8 mouse cellular contexts compared by ENCODE assay signal in genomic region chr10:60003213-60003752, GRCm38 (mm10). TPM values are rescaled to one million over a fixed set of nuclear protein-coding genes. Genes with fewer than 3 reads are reported as not detected.
DNase-seq lines count a peak whose midpoint lies in the region; ATAC-seq and TF ChIP-seq lines count a peak whose summit lies in the region.

No protein-coding gene starts in this region.

- peaks cover 24% of the 10 kb centered on the region for H3K4me1 ChIP-seq in forebrain, embryonic 15.5 days
- H3K4me1 ChIP-seq in liver, postnatal 0 days (ENCODE audit: insufficient read depth): peaks cover 8% of the 10 kb centered on the region

- H3K9ac ChIP-seq in forebrain, embryonic 15.5 days (replicated peaks): peak overlapping the region; percentile 82
- H3K9ac ChIP-seq in liver, postnatal 0 days (replicated peaks): peak overlapping the region; percentile 85

- H3K27ac ChIP-seq in forebrain, embryonic 15.5 days (replicated peaks): peak overlapping the region; percentile 99
- H3K27ac ChIP-seq in liver, postnatal 0 days (ENCODE audit: low read depth): peak overlapping the region; percentile 99

- peak overlapping the region; percentile 79 for H3K4me2 ChIP-seq in forebrain, embryonic 15.5 days (replicated peaks)
- H3K4me2 ChIP-seq in liver, postnatal 0 days (ENCODE audit: low read depth, low read length): peak overlapping the region; percentile 81

- peaks cover 6% of the 10 kb centered on the region for H3K36me3 ChIP-seq in forebrain, embryonic 15.5 days
- H3K36me3 ChIP-seq in liver, postnatal 0 days (replicated peaks; ENCODE audit: insufficient read depth, low read length): no peaks in the 10 kb centered on the region; the same call in none of the 2 replicates

- DNase-seq in frontal cortex, postnatal 10 days (ENCODE audit: low spot score in 2 of 2): no peak
- DNase-seq in ES-CJ7 (ENCODE audit: low read depth, low spot score): peak; percentile 62
- DNase-seq in liver, postnatal 0 days: no peak
- DNase-seq in right cerebral cortex, postnatal 4 days: no peak
- no peak for DNase-seq in thymus, adult 18-20 months
- no peak for DNase-seq in gastrocnemius, postnatal 36 days

- peak; percentile 0; the same call in 1 of the 2 replicates for ATAC-seq in frontal cortex, adult (ENCODE audit: low TSS enrichment)
- peak; percentile 81 for ATAC-seq in forebrain, embryonic 15.5 days (replicated peaks)
- no peak for ATAC-seq in liver, postnatal 0 days

- WGBS in forebrain, embryonic 15.5 days: under 1% methylated on average over 21 of the region's 21 CpGs
- WGBS in liver, postnatal 0 days (ENCODE audit: insufficient replicate concordance): under 1% methylated on average over 21 of the region's 21 CpGs

- peak overlapping the region; percentile 73 for H3K4me3 ChIP-seq in forebrain, embryonic 15.5 days
- H3K4me3 ChIP-seq in liver, postnatal 0 days (ENCODE audit: low read depth, low read length): peak overlapping the region; percentile 67

- no peaks in the 10 kb centered on the region for H3K27me3 ChIP-seq in forebrain, embryonic 15.5 days
- no peaks in the 10 kb centered on the region for H3K27me3 ChIP-seq in liver, postnatal 0 days (ENCODE audit: insufficient read depth, low read length)

- intact Hi-C loops in gastrocnemius, postnatal 36 days (cut with DNase I): loop anchor here (10.0 kb wide), 1 partner anchor 242 kb away; no protein-coding TSS in a partner anchor

- no peak for TF ChIP-seq EP300 in liver, postnatal 0 days (IDR thresholded peaks at IDR 0.05; ENCODE audit: low read depth)

- peak; percentile 12; the same call in 1 of the 2 replicates for TF ChIP-seq CTCF in liver, postnatal 0 days (IDR thresholded peaks at IDR 0.05; ENCODE audit: low read depth)

- no peaks in the 10 kb centered on the region for H3K9me3 ChIP-seq in forebrain, embryonic 15.5 days
- no peaks in the 10 kb centered on the region for H3K9me3 ChIP-seq in liver, postnatal 0 days (ENCODE audit: low read length)

RNA-seq across cellular contexts. Expression of gene Anapc16, which starts 0.3 kb away (rescaled TPM):
- 117 TPM in 2 replicates for polyA plus RNA-seq in forebrain, embryonic 15.5 days (2015; fragmentation: Nextera tagmentation; extraction: Ambion mirVana)
- polyA plus RNA-seq in liver, postnatal 0 days (2015; fragmentation: Nextera tagmentation; extraction: Ambion mirVana): 37.3 and 37.7 TPM in 2 replicates
- 10 to 100 TPM; 45.0 to 46.0 TPM for total RNA-seq in gastrocnemius, postnatal 36 days (2021)

RNA-seq across cellular contexts. Expression of gene Ascc1, which starts 0.7 kb away (rescaled TPM):
- 47.9 and 48.9 TPM in 2 replicates for polyA plus RNA-seq in forebrain, embryonic 15.5 days (2015; fragmentation: Nextera tagmentation; extraction: Ambion mirVana)
- 14.1 and 14.7 TPM in 2 replicates for polyA plus RNA-seq in liver, postnatal 0 days (2015; fragmentation: Nextera tagmentation; extraction: Ambion mirVana)
- 10 to 100 TPM; 12.8 to 13.1 TPM for total RNA-seq in gastrocnemius, postnatal 36 days (2021)

RNA-seq across cellular contexts. Expression of gene Ddit4, which starts 51.6 kb away (rescaled TPM):
- polyA plus RNA-seq in forebrain, embryonic 15.5 days (2015; fragmentation: Nextera tagmentation; extraction: Ambion mirVana): 90.0 and 92.5 TPM in 2 replicates
- 3.6 and 5.2 TPM in 2 replicates for polyA plus RNA-seq in liver, postnatal 0 days (2015; fragmentation: Nextera tagmentation; extraction: Ambion mirVana)
- total RNA-seq in gastrocnemius, postnatal 36 days (2021): 10 to 100 TPM; 18.2 to 39.3 TPM

Comparison
In these comparisons a context has a peak if more than half of its experiments do, and no peak if none do; other contexts are left out.
1. RNA of gene Ddit4, which starts 51.6 kb away (polyA plus RNA-seq): 90.0 to 92.5 TPM in forebrain, embryonic 15.5 days; 3.6 to 5.2 TPM in liver, postnatal 0 days; every median in the first group is over 10 times any median in the second.